Mouse (Mus musculus): Measurements from ENCODE around the gene Rgs12.
A peak's percentile ranks its signal among the peaks of the same experiment; 100 is the strongest.

Gene Rgs12

DNA sequence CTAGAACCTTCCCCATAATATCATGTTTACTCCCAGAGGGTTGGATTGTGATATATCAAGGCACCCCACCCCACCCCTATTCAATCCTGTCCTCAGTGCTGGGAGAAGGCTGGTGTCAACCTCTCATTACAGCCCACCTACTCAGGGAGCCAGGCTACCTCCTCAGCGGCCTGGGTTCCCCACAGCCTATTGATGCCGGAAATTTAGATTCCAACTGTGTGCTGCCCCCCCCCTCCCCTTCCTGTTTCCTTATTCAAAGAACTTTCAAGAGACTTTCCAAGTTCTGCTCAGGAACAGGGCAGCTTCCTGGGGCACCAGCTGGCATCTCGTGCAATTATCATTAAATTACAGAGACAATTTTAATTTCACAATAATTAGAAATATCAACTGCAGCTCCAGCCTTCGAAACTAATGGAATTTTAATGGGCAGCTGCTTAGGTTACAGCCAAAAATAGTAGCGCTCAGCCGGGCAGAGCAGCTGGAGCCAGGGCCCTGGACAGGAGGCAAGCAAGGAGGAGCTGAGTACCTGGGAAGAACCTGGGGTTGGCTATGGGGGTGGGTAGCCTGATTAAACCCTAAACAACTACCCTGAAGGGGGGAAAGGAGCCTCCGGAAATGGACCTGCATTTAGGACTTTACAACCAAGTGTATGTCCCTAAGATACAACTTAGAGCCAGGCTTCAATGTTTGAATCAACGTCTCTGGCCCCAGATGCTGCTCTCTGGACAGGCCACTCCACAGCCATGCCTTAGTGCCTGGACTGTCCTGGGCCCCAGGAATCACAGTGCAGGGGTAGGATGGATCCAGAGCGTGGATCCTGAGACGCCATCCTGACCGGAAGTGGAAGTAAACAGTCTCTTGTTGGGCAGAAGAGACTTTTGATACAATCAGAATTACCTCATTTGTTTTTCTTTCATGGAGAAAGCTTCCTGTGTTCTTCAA lies 17.5 kb upstream of the Rgs12 start:
- DNase-seq = peak; percentile 34

GRCm38 (mm10) chr5:34932458-34932806 lies 16.8 kb upstream of the Rgs12 start:
- no peak for DNase-seq

DNA sequence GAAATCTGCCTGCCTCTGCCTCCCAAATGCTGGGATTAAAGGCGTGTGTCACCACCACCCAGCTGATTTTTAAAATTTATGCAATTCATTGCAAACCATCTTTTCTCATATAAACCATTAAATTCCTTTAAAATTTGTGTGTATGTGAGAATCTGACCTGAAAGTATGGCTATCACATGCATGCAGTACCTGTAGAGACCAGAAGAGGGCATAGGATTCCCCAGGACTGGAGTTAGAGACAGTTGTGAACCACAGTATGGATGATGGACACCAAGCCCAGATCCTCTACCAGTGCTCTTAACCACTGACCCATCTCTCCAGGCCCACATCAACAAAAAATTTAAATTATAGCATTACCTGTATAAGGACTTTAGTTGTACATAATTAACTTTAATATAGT lies 15.8 kb upstream of the Rgs12 start:
- no peak for DNase-seq

DNA sequence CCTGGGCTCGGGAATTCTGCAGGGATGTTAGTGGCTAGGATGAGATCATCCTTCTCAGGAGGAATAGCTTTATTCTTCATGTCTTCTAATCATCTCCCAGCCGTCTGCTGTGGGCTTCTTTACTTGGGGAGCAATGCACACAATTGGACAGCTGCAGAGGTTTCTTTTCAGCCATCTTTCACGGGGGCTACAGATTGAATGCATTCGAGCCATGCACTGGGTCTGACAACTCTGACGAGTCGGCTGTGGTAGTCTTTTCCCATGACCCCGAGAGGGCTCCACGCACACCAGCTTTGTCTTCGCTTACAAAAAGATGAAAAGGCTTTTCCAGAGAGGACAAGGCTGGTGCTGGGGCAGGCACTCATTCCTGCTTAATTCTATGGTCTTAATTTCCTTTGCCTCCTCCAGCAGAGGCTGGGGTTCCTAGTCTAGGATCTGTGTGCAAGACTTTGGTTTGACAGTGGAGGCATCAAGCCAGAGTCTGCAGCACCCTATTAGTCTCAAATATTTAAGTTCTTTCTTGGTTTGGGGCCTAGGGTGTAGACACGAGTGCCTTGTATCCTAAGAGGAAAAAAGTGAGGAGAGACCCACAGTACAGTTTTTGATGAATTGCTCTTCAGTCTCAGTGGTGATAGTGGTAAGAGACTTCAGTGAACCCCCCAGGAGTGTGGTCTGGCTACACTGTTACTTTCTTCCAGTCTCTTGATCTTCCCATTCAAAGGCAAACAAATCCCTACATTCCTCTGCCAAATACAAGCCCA lies 7.4 kb upstream of the Rgs12 start:
- no peak for DNase-seq

- DNase-seq = no peak
Observed at GRCm38 (mm10) chr5:34943428-34943827, 5.8 kb upstream of the Rgs12 start.

DNA sequence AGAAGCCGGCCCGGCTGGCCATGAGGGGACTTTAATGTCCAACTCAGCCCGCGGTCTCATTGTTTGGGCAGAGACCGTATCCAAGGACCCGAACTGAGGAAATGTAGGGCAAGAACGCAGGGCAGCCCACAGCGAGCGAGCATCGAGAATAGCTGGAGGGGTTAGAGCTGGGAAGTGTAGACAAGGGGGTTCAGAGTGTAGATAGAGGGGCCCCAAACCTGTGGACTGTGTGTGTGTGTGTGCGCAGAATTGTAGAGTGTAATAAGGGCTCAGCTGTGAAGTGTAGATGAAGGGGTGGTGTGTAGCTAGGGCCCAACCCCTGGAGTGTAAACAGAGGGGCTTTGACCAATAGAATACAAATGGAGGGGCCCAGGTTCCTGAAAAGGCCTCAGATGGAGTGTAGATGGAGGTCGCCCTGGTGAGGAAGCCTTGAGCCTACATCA lies 545 bp downstream of the Rgs12 start:
- no peak for DNase-seq

GRCm38 (mm10) chr5:34950486-34951160 lies 1.4 kb downstream of the Rgs12 start:
- DNase-seq = no peak

DNA sequence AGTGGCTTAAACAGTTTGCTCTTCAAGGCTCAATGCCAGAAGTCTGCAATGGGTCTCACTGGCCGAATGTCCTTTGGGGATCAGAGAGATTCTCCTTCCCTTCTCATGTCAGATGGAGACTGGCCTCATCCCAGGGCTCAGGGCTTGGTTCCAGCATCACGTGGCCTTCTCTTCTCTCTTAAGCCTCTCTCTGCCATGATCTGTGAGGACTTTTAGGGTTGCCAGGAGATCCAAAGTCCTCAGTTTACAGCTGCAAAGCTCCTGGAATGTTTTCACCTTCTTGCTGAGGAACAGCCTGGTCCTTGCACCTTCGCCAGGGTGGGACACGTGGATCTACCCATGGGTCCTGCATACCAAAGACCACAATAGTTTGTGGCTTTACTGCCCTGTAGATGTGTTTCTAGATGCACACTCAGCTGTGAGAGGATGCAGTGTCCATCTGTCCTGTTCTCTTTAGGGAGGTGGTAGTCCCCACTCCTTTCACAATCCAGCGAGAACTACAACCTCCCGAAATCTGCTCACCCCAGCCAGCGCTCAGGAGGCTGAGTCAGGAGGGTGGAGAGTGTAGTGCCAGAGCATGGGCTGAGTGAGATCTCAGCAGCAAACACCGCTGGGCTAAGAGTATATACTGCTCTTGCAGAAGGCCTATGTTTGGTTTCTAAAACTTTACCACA lies 2.1 kb downstream of the Rgs12 start:
- no peak for DNase-seq

GRCm38 (mm10) chr5:34954508-34954907 lies 5.3 kb downstream of the Rgs12 start:
- DNase-seq = no peak

GRCm38 (mm10) chr5:34955630-34956029 lies 6.4 kb downstream of the Rgs12 start:
- no peak for DNase-seq

GRCm38 (mm10) chr5:34956151-34956550 lies 6.9 kb downstream of the Rgs12 start:
- DNase-seq = no peak

- no peak for DNase-seq
Observed at GRCm38 (mm10) chr5:34957015-34957414, 7.8 kb downstream of the Rgs12 start.

DNA sequence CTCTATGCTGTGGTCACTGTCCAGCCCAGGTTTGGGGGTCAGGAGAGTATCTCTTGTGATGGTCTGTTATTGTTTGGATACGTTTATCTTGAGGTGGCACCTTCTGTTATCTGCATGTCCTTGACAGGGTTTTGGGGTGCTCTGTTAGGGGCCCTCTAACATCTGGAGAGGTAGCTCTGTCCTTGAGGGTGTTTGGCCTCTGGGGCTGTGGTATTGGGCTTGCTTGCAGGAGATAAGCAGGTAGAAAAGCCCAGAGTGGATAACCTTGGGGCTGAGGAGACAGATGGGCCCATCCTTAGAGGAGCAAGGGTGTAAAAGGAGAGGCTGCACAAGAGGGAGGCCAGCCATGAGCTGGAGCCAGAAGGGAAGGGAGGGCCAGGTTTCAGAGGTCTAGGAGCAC lies 10.8 kb downstream of the Rgs12 start:
- peak; percentile 79 for DNase-seq

GRCm38 (mm10) chr5:34965531-34965930 lies 16.3 kb downstream of the Rgs12 start:
- no peak for DNase-seq

- peak; percentile 67 for DNase-seq
Observed at GRCm38 (mm10) chr5:34968386-34968785, 19.1 kb downstream of the Rgs12 start.

DNA sequence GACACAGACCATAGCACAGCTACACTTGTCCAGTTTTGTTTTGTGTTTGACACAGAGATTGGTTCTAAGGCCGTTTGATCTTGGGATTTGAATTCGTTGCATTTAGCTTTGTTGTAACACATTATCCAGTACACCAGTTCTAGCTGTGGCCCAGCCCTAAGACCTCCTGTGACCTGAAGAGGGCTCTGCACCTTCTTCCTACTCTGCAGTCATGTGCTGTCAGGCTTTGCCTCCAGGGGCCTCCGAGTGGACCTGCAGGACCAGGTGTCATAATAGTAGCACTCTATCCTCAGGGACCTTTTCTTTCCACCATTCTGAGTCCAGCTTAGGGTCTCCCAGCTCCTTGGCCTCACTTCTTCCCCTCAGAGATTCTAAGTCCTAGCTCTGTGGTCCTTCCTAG lies 23.2 kb downstream of the Rgs12 start:
- peak; percentile 50 for DNase-seq

DNA sequence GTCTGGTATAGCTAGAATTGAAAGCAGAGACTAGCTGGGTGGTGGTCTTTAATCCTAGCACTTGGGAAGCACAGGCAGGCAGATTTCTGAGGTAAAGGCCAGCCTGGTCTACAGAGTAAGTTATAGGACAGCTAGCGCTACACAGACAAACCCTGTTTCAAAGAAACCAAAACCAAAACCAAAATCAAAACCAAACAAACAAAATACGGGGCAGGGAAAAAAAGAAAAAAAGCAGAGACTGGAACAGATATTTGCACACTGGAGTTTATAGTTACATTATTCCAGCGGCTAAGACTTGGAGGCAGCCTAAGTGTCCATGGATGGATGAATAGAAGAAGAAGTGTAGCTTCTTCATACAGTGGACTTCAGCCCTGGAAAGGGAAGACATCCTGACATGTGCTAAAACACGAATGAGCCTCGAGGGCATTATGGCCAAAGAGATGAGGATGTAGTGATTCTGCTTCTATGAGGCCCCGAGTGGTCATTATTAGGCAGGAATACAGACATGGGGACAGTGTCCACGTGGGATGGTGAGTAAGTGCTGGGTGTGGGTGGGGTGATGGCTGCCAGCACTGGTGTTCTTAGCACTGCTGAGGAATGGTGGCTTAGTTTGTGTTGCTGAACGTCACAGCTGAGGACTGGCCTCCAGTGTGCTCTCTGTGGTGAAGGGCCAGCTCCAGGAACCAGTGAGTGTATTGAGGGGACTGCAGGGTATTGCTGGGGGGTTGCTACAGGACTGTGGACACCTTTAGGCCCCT lies 24.5 kb downstream of the Rgs12 start:
- peak; percentile 44 for DNase-seq

DNA sequence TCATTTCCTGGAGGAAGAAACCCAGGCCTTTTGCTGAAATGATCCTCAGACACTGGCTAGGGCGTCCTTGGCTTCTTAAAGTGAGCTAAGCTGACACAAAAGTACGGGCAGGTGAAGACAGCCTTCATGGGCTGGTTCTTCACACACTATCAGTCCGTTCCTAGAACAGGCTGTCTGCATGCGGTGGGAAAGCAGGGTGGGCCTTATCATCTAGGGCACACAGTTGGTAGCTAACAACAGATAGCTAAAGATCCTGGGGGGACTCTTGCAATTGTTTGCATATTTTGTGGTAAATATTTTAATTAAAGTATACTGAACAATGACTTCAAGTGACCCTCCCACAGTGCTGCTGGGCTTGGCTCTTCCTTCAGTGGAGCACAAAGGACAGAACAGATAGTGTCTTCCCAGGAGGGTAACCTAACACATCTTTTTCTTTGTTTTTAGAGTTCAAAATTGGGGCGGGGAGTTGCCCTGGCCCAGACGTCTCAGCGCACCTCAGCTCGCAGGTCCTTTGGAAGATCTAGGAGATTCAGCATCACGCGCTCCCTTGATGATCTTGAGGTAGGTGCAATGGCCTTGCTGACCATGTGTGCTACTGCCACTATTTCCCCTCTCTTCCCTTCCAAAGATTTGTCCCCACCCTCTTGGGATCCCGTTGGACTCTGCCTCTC lies 25.7 kb downstream of the Rgs12 start:
- peak; percentile 83 for DNase-seq

DNA sequence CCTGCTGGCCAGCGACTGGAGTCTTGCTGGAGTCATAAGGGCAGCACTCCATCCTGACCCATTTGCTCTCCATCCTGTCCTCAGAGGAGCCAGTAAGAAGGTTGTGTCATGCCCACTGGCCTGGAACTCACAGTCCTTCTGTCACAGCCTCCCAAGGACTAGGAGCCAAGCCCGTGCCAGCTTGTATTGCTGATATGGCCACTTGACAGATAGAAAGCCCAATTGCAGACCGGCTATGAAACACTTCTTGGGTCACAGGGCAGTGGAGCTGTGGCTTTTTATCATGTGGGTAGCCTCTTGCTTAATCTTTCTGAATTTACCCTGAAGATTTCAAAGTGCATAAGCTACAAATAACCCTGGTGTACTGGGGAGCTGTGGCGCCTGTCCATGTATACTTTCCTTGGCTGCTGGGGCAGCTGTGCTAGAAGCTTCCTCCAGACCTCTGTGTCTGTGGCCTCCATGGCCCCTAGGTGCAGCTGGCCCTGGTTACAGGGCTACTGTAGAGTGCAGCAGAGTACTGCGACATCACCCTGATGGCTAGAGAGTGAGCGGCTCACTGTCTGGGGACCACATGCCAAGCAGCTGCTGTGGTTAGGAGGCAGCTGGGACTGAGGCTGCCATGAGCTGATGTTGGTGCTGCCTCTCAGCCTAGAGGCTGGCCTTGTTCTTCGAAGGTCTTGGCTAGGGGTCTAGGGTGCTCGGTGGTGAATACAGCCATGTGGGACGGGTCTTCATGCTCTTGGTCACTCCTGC lies 27.5 kb downstream of the Rgs12 start:
- peak; percentile 72 for DNase-seq

DNA sequence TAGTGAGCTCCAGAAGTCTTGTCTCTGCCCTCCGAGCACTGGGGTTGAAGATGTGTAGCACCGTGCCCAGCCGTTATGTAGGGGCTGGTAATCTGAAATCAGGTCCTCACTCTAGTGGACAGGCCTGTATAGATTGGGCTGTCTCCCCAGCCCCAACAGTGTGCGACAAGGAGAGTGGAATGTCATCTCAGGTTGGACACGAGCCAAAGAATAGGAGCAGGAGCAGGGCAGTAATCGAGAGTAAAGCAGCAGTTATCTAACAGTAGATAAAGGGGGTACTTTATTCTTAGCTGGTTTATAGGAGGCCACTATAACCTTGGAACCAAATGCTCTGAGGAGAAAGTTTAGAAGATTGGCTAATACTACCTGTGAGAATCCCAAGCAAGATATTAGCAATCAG lies 30.9 kb downstream of the Rgs12 start:
- DNase-seq = no peak

GRCm38 (mm10) chr5:34981734-34982133 lies 32.5 kb downstream of the Rgs12 start:
- peak; percentile 53 for DNase-seq

All from liver (tissue).